Mouse (Mus musculus) C2C12 (cell line): ENCODE measurements around the gene Gon7. TPM values are rescaled to one million over a fixed set of nuclear protein-coding genes. Genes with fewer than 3 reads are reported as not detected.

Experiments used
- H3K27me3 ChIP-seq: one replicate; pipeline ENCODE4 v1.6.1; 2011; ENCODE audit not compliant: control insufficient read depth, insufficient read depth, insufficient read length
- H3K36me3 ChIP-seq: one replicate; pipeline ENCODE4 v1.6.1; 2011; ENCODE audit not compliant: control insufficient read depth, insufficient read depth
- H3K4me3 ChIP-seq: one replicate; pipeline ENCODE4 v1.5.1; 2011; ENCODE audit warnings: mild to moderate bottlenecking, control low read depth; ENCODE audit not compliant: poor library complexity, insufficient read depth, severe bottlenecking
- H3K79me2 ChIP-seq: one replicate; pipeline ENCODE4 v1.6.1; 2011; ENCODE audit not compliant: control insufficient read depth, insufficient read depth
- H3K79me3 ChIP-seq: one replicate; pipeline ENCODE4 v1.6.1; 2011; ENCODE audit warnings: low read depth, control low read depth
- H3ac ChIP-seq: one replicate; pipeline ENCODE3; 2011; ENCODE audit warnings: low read depth; ENCODE audit not compliant: control insufficient read depth, insufficient read length
- CEBPB ChIP-seq: IDR thresholded peaks from one replicate; pipeline ENCODE4 v1.6.1; 2011; ENCODE audit warnings: low read depth, mild to moderate bottlenecking, control low read depth, moderate library complexity
- CTCF ChIP-seq: IDR thresholded peaks from one replicate; pipeline ENCODE4 v1.5.1; 2011; ENCODE audit not compliant: control insufficient read depth, insufficient read depth, insufficient read length
- FOSL1 ChIP-seq: IDR thresholded peaks from one replicate; pipeline ENCODE4 v1.8.0; 2011; ENCODE audit warnings: mild to moderate bottlenecking, low read length; ENCODE audit not compliant: poor library complexity, insufficient read depth, severe bottlenecking
- MAX ChIP-seq: IDR thresholded peaks from one replicate; pipeline ENCODE4 v1.6.1; 2011; ENCODE audit warnings: mild to moderate bottlenecking, control low read depth
- MYOD1 ChIP-seq: IDR thresholded peaks from one replicate; pipeline ENCODE4 v1.6.1; 2011; ENCODE audit warnings: low read depth; ENCODE audit not compliant: control insufficient read depth, insufficient read length
- MYOG ChIP-seq: IDR thresholded peaks from one replicate; pipeline ENCODE4 v1.6.1; 2011; ENCODE audit not compliant: control insufficient read depth, insufficient read length; ENCODE audit errors: extremely low read depth
- USF1 ChIP-seq: IDR thresholded peaks from one replicate; pipeline ENCODE4 v1.6.1; 2011; ENCODE audit warnings: low read depth, mild to moderate bottlenecking, control low read depth, moderate library complexity
- polyA plus RNA-seq: library from polyadenylated mRNA; unstranded; fragments of >200 nt; fragmentation: generic; extraction: Trizol; gene quantifications from one replicate; pipeline ENCODE4 v1.2.1, GENCODE M21; 2012; ENCODE audit warnings: missing spikeins

Gon7 gene
- polyA plus RNA-seq, 1 experiment = 8.9 TPM

DNA sequence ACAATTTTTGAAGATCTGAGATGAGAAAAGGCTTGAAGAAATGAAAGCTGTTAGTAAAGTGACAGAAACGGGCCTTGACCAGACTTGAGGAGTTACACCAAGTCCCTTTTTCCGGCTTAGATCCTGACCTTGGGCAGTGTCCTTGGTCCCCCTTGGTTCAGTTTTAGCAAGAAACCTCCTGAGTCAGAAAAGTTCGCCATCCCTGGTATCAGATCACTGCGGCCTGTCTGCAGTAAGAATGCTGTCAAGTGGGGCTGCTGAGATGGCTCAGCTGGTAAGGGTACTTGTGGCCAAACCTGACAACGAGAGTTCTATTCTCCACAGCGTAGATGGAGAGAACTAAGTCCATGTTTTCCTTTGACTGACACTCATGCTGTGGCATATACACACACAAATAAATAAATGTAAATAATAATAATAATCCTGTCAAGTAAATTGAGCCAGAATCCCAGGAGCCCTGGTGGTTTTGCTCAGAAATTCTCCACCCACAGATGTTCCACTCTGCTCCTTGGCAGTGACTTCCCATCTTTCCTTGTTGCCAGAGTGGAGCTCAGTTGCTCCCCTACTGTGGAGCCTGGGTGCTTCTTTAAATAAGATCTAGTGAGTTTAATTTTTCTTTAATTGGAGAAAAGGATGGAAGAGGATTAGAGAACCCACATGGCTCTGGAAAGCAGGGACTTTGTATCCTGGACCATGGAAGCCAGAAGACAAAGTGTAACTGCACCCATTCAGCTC lies 51.5 kb downstream of the Gon7 start:
- TF ChIP-seq MYOD1 (no peak), MAX (no peak), MYOG (no peak), USF1 (no peak), CTCF (no peak)
- Histone ChIP-seq H3ac (no peak overlapping the region), H3K4me3 (no peak overlapping the region), H3K79me3 (no peaks in the 10 kb centered on the region), H3K79me2 (no peaks in the 10 kb centered on the region), H3K36me3 (no peaks in the 10 kb centered on the region), H3K27me3 (no peaks in the 10 kb centered on the region)

DNA sequence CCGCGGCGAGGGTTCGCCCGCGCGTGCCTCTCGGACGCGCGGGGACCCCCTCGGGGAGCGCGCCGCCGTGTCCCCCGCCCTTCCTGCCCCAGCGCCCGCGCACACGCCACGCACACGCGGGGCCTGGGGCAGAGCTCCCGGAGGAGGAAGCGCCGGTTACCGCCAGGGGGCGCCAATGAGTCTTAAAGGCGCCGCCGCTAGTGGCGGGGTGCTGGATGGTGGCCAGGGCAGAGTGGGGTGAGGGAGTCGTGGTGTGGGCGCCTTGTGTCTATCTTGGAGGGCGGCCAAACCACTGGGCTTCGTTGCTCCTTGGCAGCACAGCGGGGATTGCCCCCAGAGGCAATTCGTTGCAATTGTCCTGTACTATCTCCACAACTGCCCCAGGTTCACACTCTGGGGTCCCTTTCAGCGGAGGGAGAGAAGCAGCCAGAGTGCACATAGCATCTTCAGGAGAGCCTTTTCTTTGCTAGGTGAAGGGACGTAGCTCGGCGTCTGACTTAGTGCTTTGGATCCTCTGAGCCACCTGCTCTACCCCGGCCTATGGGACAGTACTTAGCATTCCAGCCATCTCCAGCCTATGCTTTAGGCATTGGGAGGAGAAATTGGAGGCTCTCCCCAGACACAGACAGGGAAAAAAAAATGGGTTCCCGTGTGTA lies 52.3 kb downstream of the Gon7 start:
- Histone ChIP-seq H3K4me3 (peak overlapping the region; percentile 34), H3K36me3 (no peaks in the 10 kb centered on the region), H3K79me2 (no peaks in the 10 kb centered on the region), H3K79me3 (no peaks in the 10 kb centered on the region), H3K27me3 (no peaks in the 10 kb centered on the region), H3ac (peak overlapping the region; percentile 85)
- no peak for TF ChIP-seq CEBPB
- TF ChIP-seq CTCF = peak; percentile 94
- no peak for TF ChIP-seq MAX

DNA sequence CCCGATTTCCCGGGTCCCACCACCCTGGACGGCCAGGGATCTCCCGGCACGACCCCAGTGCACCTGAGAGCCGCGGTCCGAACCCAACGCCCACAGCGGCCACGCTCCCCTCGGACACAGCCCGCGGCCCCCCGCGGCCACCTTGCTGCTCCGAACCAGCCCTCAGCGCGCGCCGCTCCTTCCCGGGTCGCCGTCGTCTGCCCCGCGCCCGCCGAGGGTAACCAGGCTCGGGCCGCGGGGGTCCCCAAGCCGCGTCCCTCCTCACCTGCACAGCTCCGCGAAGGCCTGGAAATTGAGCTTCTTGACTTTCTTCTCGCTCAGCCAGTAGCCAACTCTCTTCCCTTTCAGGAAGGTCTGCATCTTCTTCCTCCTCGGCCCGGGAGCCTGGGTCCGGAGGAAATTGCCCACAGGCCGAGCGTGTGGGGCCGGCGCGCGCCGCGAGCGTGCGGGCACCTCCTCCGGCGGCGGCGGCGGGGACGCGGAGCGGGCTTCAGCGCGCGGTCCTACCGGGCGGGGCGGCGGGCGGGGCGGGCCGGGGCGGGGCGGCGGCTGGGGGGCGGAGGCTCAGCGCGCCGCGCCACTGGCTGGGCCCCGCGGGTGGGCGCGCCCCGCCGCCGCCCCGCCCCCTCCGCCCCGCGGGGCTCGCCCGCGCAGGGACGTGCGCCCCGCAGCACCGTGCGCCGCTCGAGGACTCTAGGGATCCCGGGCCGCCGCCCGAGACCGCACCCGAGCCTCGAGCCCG lies 53.0 kb downstream of the Gon7 start, which contains the start of gene Itpk1:
TSS of gene Itpk1 (minus strand) at position 474 of the 742 bp plus-strand sequence.
- peak within 1 kb of the TSS; percentile 85 for H3ac ChIP-seq
- peak within 1 kb of the TSS; percentile 34 for H3K4me3 ChIP-seq
- TF ChIP-seq CEBPB (no peak), MYOG (no peak), MYOD1 (no peak), FOSL1 (no peak)
- H3K36me3 ChIP-seq = no peaks in the 10 kb centered on the region
- no peaks in the 10 kb centered on the region for H3K79me2 ChIP-seq
- no peaks in the 10 kb centered on the region for H3K79me3 ChIP-seq
- H3K27me3 ChIP-seq = no peaks in the 10 kb centered on the region

DNA sequence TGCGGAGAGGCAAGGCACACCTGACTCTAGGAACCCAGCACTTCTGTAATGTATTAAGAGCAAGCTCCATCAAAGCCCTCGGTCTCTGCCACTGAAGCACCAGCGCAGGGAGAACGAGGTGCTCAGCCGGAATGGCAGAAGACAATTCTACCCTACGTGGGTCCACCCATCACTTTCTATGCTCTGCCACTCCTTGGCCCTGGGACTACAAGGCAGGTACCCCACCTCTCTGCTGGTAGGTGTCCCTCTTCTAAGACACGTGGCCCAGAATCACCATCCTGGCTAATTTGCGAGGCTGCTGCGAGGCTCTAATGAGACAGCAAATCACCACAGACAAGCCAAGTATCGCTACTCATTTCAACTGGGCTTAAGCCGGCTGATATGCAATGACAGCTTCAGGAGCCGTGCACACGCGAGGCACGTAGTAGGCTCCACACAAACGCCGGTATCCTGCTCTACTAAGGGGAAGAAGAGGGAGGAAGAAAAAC lies 53.6 kb downstream of the Gon7 start:
- Histone ChIP-seq H3K79me3 (no peaks in the 10 kb centered on the region), H3ac (peak overlapping the region; percentile 76)
- TF ChIP-seq MAX (no peak), MYOG (no peak), CTCF (no peak), MYOD1 (no peak), USF1 (no peak), FOSL1 (no peak), CEBPB (no peak)

DNA sequence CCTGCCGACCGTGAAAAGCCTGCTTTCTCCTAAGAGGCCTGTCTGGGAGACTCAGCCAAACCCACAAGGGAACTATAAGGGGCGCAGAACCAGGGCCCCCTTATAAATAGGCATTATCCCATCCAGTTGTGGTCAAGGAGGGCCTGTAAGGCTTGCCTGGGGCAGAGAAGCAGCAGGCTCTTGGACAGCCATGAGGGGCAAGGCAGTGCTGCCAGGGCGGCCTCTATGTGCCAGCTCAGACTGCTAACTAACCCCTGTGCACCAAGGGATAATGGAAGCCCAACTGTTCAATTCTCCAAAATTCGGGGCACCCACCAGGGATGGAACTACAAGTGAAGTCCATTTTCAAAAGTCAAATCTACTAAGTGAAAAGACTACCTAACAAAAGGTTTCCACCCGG lies 54.2 kb downstream of the Gon7 start:
- Histone ChIP-seq H3K27me3 (no peaks in the 10 kb centered on the region), H3K4me3 (no peak overlapping the region), H3ac (no peak overlapping the region), H3K79me2 (no peaks in the 10 kb centered on the region), H3K36me3 (no peaks in the 10 kb centered on the region), H3K79me3 (no peaks in the 10 kb centered on the region)
- no peak for TF ChIP-seq MAX
- TF ChIP-seq MYOD1 = no peak
- TF ChIP-seq CTCF = no peak
- no peak for TF ChIP-seq USF1
- no peak for TF ChIP-seq FOSL1
- TF ChIP-seq CEBPB = no peak
- no peak for TF ChIP-seq MYOG

More for the DNA sequence above, 53.6 kb downstream of the Gon7 start:
- no peaks in the 10 kb centered on the region for H3K79me2 ChIP-seq
- H3K4me3 ChIP-seq = peak overlapping the region; percentile 34
- H3K27me3 ChIP-seq = no peaks in the 10 kb centered on the region
- no peaks in the 10 kb centered on the region for H3K36me3 ChIP-seq

Other genes starting within 250 kb of the Gon7 start
- gene Chga, start 202.8 kb downstream of the Gon7 start, polyA plus RNA-seq = 0.01 TPM
- gene Itpk1, start 52.9 kb downstream of the Gon7 start, polyA plus RNA-seq = 4.5 TPM
- gene Moap1, start 14.1 kb downstream of the Gon7 start, polyA plus RNA-seq = 4.7 TPM
- gene Tmem251, start 14.0 kb downstream of the Gon7 start, polyA plus RNA-seq = 4.5 TPM
- 0.13 TPM for gene Gm28051, start within 50 bp of the Gon7 start, polyA plus RNA-seq
- 20.6 TPM for gene Ubr7, start 164 bp upstream of the Gon7 start, polyA plus RNA-seq
- gene Gm20604, start 869 bp upstream of the Gon7 start, polyA plus RNA-seq = 6.0 TPM
- gene Btbd7, start 120.7 kb upstream of the Gon7 start, polyA plus RNA-seq = 7.3 TPM
- not detected for gene Cox8c, start 141.5 kb upstream of the Gon7 start, polyA plus RNA-seq
- not detected for gene Unc79, start 191.1 kb upstream of the Gon7 start, polyA plus RNA-seq